Mouse (Mus musculus) testis, adult 2 months (tissue): ENCODE results near the gene Prpf4. TPM values are rescaled to one million over a fixed set of nuclear protein-coding genes. Genes with fewer than 3 reads are reported as not detected.
A peak's percentile ranks its signal among the peaks of the same experiment; 100 is the strongest.

Experiments used
- H3K27ac ChIP-seq: fragments of 200-500 bp; 2 replicates; pipeline ENCODE4 v1.5.1; 2012; ENCODE audit warnings: low read depth, low read length; ENCODE audit not compliant: control insufficient read depth, insufficient read depth
- H3K27me3 ChIP-seq: fragments of 200-500 bp; 2 replicates; pipeline ENCODE4 v1.6.1; 2012; ENCODE audit warnings: mild to moderate bottlenecking, low read length, moderate library complexity; ENCODE audit not compliant: control insufficient read depth, insufficient read depth
- H3K36me3 ChIP-seq: fragments of 200-500 bp; 2 replicates; pipeline ENCODE4 v1.6.1; 2012; ENCODE audit warnings: mild to moderate bottlenecking, low read length; ENCODE audit not compliant: control insufficient read depth, insufficient read depth
- H3K4me1 ChIP-seq: fragments of 200-500 bp; 2 replicates; pipeline ENCODE4 v1.6.1; 2012; ENCODE audit warnings: low read length; ENCODE audit not compliant: control insufficient read depth, insufficient read depth
- H3K4me3 ChIP-seq: fragments of 200-500 bp; 2 replicates; pipeline ENCODE4 v1.5.1; 2012; ENCODE audit warnings: low read depth, mild to moderate bottlenecking, low read length, moderate library complexity, mixed read lengths; ENCODE audit not compliant: control insufficient read depth
- CTCF ChIP-seq: fragments of 200-500 bp; IDR thresholded peaks from 2 replicates; pipeline ENCODE4 v1.5.1; 2012; ENCODE audit warnings: low read depth, mild to moderate bottlenecking, inconsistent platforms, low read length, moderate library complexity; ENCODE audit not compliant: control insufficient read depth, insufficient read depth, insufficient replicate concordance
- POLR2A ChIP-seq: fragments of 200-500 bp; IDR thresholded peaks from 2 replicates; pipeline ENCODE4 v1.6.1; 2012; ENCODE audit warnings: low read depth, mild to moderate bottlenecking, inconsistent platforms, low read length, moderate library complexity; ENCODE audit not compliant: control insufficient read depth
- polyA plus RNA-seq: library from polyadenylated mRNA; depleted of rRNA; stranded (reverse); fragments of >200 nt; gene quantifications from 2 replicates; pipeline ENCODE4 v1.2.3, GENCODE M21; 2012; rRNA removed

The Prpf4 gene
- 9.2 and 9.6 TPM in 2 replicates for polyA plus RNA-seq

DNA sequence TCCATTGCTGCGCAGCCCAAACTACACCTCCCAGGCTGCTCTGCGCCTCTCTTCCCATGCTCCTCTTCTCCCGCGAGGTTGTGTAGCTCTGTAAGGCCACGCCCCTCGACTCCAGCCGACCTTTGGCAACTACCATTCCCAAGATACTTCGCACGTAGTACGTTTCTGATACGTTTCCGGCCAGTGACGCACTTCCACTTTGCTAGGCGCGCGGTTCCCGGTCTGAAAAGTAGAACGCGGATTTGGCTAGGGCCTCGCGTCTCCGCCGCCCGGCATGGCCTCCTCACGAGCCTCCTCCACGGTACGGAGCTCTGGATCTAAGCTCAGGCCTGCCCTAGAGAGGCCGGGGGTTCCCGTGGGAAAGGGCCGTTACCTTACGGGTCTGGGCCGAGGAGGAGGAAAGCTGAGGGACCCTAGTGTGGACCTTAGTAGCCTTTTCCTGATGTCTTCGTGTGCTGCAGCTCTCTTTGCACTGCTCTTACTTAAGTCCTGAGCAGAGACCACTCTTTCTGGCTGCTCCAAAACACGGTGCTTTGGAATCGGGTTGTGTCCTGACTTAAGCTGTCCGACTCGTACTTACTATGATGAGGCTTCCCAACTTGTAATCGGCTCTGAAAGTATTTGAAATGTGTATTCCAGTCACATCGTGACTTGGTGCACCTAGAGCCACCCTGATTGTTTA is at the start of gene Prpf4, which contains the start of gene Cdc26:
TSS of gene Prpf4 (plus strand) at position 197 of the 682 bp plus-strand sequence.
TSS of gene Cdc26 (minus strand) at position 42 of the 682 bp plus-strand sequence.
- TF ChIP-seq POLR2A (peak; percentile 88), CTCF (no peak)
- Histone ChIP-seq H3K27me3 (no peaks in the 10 kb centered on the region), H3K4me1 (no peaks in the 10 kb centered on the region), H3K27ac (peak within 1 kb of the TSS; percentile 82), H3K36me3 (no peaks in the 10 kb centered on the region; the same call in 1 of the 2 replicates), H3K4me3 (peak within 1 kb of the TSS; percentile 89)

- Histone ChIP-seq H3K27me3 (no peaks in the 10 kb centered on the region), H3K36me3 (no peaks in the 10 kb centered on the region), H3K4me1 (peaks cover 2% of the 10 kb centered on the region; the same call in 1 of the 2 replicates), H3K4me3 (peak overlapping the region; percentile 91; the same call in 1 of the 2 replicates), H3K27ac (peak overlapping the region; percentile 79; the same call in 1 of the 2 replicates)
- TF ChIP-seq POLR2A (no peak), CTCF (no peak)
Observed at GRCm38 (mm10) chr4:62359256-62359775, 49.3 kb upstream of the Prpf4 start.

DNA sequence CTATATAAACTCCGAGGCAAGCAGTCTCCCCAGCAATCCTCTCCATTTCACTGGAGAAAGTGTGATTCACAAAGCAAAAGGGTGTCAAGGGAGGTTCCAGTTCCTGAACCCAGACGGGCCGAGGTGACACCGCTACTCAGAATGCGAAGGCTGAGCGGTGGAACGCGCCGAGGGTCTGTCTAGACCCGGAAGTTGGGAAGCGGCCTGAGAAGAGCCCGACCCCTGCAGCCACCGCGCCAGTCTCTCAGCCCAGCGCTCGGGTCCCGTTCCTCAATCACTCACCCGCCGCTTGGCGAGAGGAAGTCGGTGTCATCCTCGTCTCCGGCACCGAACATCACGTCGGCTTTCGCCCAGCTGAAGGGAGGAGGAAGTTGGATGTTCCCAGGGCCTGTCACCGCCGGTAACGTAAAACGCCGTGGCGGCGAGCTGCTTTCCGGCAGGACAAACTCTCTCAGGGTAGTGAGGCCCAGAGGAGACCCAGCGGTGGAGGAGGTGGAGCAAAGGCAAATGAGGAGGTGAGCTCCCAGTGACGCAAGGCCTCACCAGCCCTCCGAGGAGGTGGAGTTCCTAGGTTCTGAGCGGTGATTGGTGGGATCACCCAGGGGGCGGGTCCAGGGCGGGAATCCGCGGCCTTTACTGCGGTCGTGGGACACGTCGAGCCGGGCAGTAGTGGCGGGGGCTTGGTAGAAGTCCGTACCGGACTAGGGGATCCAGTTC is 48.4 kb upstream of the Prpf4 start, which contains the start of the genes Fkbp15 and Slc31a1:
TSS of gene Fkbp15 (minus strand) at position 461 of the 717 bp plus-strand sequence.
TSS of gene Slc31a1 (plus strand) at position 640 of the 717 bp plus-strand sequence.
- Histone ChIP-seq H3K36me3 (no peaks in the 10 kb centered on the region), H3K27ac (peak within 1 kb of the TSS; percentile 83), H3K27me3 (no peaks in the 10 kb centered on the region), H3K4me1 (peaks cover 2% of the 10 kb centered on the region; the same call in 1 of the 2 replicates), H3K4me3 (peak within 1 kb of the TSS; percentile 91)
- TF ChIP-seq CTCF = no peak
- peak; percentile 93 for TF ChIP-seq POLR2A

- peak overlapping the region; percentile 83 for H3K27ac ChIP-seq
- H3K4me1 ChIP-seq = peaks cover 2% of the 10 kb centered on the region; the same call in 1 of the 2 replicates
- no peak for TF ChIP-seq CTCF
- no peak for TF ChIP-seq POLR2A
- H3K36me3 ChIP-seq = no peaks in the 10 kb centered on the region
- no peaks in the 10 kb centered on the region for H3K27me3 ChIP-seq
- H3K4me3 ChIP-seq = peak overlapping the region; percentile 91
Observed at GRCm38 (mm10) chr4:62360805-62361455, 47.7 kb upstream of the Prpf4 start.

DNA sequence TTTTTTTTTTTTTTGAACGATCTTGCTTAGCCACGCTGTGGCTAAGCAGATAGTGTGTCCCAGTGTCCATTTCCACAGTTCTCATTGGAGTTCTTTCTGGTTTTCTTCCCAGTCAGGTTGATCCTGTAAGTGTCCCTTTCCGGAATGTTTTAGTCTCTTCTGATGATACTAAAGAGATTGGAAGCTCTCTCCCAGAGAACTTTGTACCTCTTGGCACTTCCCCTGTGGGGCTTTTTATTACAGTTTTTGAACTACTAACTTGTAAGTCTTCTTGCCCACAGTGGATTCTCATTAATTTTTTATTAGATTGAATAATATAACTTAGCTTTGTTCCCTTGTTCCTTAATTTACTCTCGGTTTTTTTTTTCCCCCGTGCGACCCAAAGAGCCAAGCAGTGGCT is 47.0 kb upstream of the Prpf4 start:
- H3K36me3 ChIP-seq = no peaks in the 10 kb centered on the region
- no peaks in the 10 kb centered on the region for H3K27me3 ChIP-seq
- peaks cover 2% of the 10 kb centered on the region; the same call in 1 of the 2 replicates for H3K4me1 ChIP-seq
- no peak overlapping the region for H3K27ac ChIP-seq
- TF ChIP-seq POLR2A (no peak), CTCF (no peak)
- peak overlapping the region; percentile 91; the same call in 1 of the 2 replicates for H3K4me3 ChIP-seq

DNA sequence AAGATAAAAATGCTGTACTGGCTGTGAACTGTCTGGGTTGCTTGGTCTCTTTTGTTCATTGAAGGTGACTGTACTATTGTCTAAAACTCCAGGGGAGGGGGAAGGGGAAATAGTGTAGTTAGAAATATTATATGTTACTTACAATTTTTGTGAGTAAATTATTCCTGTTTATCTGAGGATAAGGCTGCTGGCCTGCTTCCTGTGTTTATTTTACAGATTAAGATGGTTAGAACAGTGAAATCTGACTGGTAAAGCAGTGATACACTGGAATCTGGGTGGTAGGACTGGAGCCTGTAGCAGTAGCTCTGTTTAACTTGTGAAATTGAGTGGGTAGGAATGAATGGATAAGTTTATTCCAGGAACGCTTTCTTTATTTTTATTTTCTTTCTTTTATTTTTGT is 46.6 kb upstream of the Prpf4 start:
- Histone ChIP-seq H3K36me3 (no peaks in the 10 kb centered on the region), H3K4me1 (peaks cover 2% of the 10 kb centered on the region; the same call in 1 of the 2 replicates), H3K27me3 (no peaks in the 10 kb centered on the region), H3K27ac (no peak overlapping the region), H3K4me3 (no peak overlapping the region)
- no peak for TF ChIP-seq CTCF
- TF ChIP-seq POLR2A = no peak
